Mouse (Mus musculus) embryo, embryonic 10.5 days (tissue): ENCODE data around the gene Hist1h4h.

Source experiments
- DNase-seq: peaks from one replicate; pipeline ENCODE4 v3.0.0-alpha.2; 2015; ENCODE audit warnings: low spot score

Gene Hist1h4h

GRCm38 (mm10) chr13:23530901-23531875, at the start of gene Hist1h4h:
Gene Hist1h4h, plus strand, starts transcription at chr13:23531050.
- peak; percentile 99 for DNase-seq

- DNase-seq, result no peak
Observed at GRCm38 (mm10) chr13:23483153-23483552, 47.7 kb upstream of the Hist1h4h start.

DNA sequence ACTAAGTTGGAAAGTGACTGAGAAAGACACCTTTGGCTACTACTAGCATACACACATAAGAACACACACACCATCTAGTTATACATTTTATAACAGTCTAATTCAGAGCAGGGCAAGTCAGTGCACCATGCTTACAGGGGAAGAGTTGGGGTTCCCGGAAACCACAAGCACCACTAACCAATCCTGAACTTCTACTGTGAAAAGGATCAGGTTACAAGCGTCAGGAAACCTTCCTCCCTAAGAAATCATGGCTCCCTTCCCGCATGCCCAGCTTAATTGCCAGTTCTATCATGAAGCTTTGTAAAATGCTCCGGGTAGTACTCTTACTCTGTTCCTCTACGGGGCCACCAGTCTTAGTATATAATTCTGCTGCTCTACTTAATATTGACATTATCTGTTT, 45.6 kb upstream of the Hist1h4h start:
- no peak for DNase-seq

GRCm38 (mm10) chr13:23488400-23489322, 42.2 kb upstream of the Hist1h4h start, which contains the start of gene Btn2a2:
Gene Btn2a2, minus strand, starts transcription at chr13:23488857.
- peak; percentile 89 for DNase-seq

GRCm38 (mm10) chr13:23490863-23491262, 40.0 kb upstream of the Hist1h4h start:
- DNase-seq, result no peak

- no peak for DNase-seq
Observed at GRCm38 (mm10) chr13:23491263-23491662, 39.6 kb upstream of the Hist1h4h start.

DNA sequence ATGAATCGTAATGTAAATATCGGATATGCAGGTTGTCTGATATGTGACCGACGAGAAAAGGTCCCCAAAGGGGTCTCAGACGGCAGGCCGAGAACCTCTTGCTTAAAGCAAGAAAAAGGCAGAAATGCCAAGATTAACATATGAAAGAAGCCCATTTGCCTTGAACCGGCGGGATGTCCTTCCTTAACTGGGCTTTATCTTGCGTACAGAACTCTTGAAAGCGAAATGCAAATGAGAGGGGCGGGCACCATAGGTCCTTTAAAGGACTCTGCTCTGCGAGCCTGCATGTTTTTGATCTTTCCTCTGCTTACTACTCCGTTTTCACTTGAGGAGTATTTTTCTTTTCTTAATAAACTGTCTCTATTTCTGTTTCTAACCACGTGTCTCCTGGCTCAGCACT, 38.9 kb upstream of the Hist1h4h start:
- DNase-seq, result peak; percentile 77

- DNase-seq, result no peak
Observed at GRCm38 (mm10) chr13:23495526-23495925, 35.3 kb upstream of the Hist1h4h start.

DNA sequence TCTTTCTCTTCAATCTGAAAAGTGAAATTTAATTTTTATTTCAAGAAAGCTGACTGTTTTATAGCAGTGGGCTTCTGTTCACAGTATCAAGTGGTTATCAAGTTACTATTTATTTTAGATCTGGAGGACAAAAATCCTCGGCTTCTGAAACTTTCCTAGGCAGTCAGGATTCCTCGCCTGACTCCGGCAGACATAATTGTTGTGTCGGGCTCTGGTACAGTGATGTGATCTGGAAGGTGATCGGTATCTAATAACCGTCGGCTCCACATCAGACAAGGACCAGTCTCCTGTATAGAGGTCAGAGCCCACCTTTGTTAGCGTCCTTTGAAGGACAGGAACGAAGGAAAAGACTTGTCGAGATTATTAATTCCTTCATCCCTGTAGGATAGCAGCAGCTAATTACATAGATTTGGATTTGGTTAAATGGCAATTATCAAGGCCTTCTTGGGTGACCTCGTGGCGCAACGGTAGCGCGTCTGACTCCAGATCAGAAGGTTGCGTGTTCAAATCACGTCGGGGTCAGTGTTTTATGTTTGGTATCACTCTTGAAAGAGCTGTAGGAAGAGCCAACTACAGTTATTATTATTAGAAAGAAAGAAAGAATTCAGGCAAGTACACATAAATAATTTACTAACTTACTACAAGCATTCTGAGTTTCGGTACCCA, 33.1 kb upstream of the Hist1h4h start:
- peak; percentile 89 for DNase-seq

GRCm38 (mm10) chr13:23498653-23499052, 32.2 kb upstream of the Hist1h4h start:
- DNase-seq, result peak; percentile 67

DNA sequence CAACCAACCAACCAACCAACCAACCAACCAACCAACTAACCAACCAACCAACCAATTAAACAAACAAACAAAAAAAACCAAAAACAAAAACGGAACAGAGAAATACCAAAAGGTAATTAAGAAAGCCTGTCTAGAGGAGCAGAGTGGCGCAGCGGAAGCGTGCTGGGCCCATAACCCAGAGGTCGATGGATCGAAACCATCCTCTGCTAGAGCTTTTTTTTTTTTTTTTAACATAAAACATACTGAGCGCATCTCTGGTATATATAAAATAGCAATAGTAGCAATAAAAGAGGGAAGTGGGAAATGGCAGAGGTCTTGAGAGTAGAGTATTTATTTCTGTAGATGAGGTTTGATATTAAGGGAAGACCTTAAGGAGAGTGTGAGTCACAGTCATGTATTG, 30.9 kb upstream of the Hist1h4h start:
- DNase-seq, result peak; percentile 52

GRCm38 (mm10) chr13:23500424-23501200, 30.2 kb upstream of the Hist1h4h start:
- DNase-seq, result peak; percentile 96

- DNase-seq, result no peak
Observed at GRCm38 (mm10) chr13:23501511-23501910, 29.3 kb upstream of the Hist1h4h start.

DNA sequence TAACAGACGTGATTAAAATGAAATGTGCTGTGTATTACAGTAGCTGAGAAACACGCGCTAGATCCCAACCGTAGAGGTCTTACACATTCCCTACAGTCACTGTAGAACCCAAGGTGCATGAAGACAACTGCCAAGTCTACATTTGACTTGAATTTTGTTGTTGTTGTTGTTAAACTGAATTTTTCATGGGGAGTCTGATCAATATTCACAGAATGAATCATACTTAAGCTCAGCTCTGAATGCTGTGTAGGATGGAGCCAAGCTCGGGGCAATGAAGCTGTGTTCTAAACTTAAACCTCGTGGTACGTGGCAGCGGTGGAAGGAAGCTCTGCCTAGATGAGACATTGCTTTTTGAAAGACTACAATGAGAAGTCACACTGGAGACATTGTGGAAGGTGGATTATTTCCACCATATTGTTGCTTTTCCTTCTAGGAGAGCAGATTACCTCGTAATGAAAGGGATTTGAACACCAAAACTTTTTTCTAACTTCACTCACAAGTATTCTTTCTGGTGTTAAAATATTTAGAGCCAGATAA, 28.8 kb upstream of the Hist1h4h start:
- no peak for DNase-seq

DNA sequence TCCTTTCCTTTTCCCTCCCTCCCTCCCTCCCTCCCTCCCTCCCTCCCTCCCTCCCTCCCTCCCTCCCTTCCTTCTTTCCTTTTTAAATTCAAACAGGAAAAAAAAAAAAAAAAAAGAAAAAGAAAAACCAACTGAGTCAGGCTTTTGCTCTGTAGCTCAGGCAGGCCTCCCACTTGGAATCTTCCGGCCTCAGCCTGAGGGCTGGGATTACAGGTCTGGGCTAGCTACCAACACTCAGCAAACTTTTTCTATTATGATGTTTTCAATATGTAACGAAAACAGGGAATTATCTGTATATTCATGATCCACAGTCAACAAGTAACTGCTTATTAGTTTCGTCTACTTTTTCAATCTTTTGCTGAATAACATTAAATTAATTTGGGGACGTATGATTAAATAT, 27.9 kb upstream of the Hist1h4h start:
- DNase-seq, result no peak

DNA sequence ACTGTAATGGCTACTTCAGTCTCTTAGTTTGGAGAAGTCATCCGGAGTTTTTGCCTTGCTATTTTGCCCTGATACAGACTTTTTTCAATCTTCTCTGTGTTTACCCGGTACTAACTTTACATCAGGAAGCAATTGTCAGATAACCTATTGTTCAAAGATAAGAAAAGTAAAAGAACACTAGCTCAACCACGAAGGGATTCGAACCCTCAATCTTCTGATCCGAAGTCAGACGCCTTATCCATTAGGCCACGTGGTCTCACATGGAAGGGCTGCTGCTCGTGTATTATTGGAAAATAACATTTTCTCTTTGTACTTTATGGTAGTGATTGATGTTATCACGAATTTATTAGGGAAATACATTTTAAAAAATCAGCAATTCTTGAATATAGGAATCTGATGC, 27.1 kb upstream of the Hist1h4h start:
- peak; percentile 94 for DNase-seq

- peak; percentile 65 for DNase-seq
Observed at GRCm38 (mm10) chr13:23505662-23506345, 25.0 kb upstream of the Hist1h4h start.

- peak; percentile 89 for DNase-seq
Observed at GRCm38 (mm10) chr13:23506351-23506750, 24.5 kb upstream of the Hist1h4h start.

- DNase-seq, result peak; percentile 77
Observed at GRCm38 (mm10) chr13:23506819-23507515, 23.9 kb upstream of the Hist1h4h start.

DNA sequence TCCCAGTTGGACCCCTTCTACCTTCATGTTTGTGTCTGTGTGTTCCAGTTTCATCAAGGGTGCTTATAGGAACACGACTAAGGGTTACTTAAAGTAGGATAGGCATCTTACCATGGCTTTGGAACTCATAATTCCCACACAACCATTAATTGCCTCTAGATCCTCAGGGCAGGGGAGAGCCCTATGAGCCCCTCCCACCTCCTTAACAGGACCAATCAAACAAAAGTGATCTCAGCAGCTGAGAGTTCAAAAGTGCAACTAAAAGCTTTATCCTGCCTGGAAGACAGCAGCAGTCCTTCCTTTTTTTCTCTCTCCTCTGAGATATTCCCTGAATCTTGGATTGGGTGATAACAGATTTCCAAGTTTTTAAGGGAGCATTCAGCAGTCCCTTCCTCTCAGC, 20.7 kb upstream of the Hist1h4h start:
- peak; percentile 45 for DNase-seq
